ENCODE assay signal across 28 mouse cellular contexts in the genomic region with DNA sequence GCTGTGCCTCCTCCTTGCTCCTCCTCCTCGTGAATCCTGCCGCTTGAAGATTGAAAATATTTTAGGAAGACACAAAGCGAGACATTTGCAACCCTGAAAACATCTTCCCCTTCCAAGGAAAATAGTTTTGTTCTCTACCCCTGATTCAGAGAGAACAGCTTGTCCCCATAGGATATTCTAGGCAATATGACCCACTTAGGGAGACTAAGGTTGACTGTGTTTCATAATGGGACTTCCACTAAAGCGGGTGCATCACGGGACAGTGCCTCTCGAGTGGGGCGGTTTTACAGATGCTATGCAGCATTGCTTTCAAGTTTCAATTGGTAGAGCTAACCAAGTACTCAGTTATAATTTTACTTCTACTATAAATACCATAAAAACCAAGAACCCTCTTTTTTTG. TPM values are rescaled to one million over a fixed set of nuclear protein-coding genes. Genes with fewer than 3 reads are reported as not detected.
DNase-seq lines count a peak whose midpoint lies in the region; ATAC-seq lines count a peak whose summit lies in the region.
"Had no signal": no experiment of that assay in that cellular context is flagged by ENCODE, and none has a peak within 500 bp of the region (broad histone marks: within the 10 kb centered on the region; RNA-seq: fewer than 3 reads in every experiment).

No protein-coding gene starts in this region.

- intact Hi-C loops in left cerebral cortex, postnatal 4 days (cut with DNase I), result no loop called here
- intact Hi-C loops in left cerebral cortex, postnatal 14 days (cut with DNase I), result loop anchor here (10.0 kb wide), 1 partner anchor 209 kb away; the partner anchor contains the start of gene Add3

- DNase-seq in frontal cortex, postnatal 25 days (ENCODE audit: low spot score in 2 of 2), result no peak
- DNase-seq in left cerebral cortex, adult 11 months (ENCODE audit: low spot score), result peak; percentile 59
- DNase-seq in left cerebral cortex, postnatal 4 days, result no peak
- DNase-seq in left cerebral cortex, postnatal 14 days (ENCODE audit: low spot score in 2 of 2), result peak; percentile 55 to 79
- peak; percentile 83 for DNase-seq in telencephalon, adult 2 months (ENCODE audit: low read depth, low spot score)
- no peak for DNase-seq in urinary bladder, postnatal 36 days (ENCODE audit: low spot score in 2 of 2)
- DNase-seq: adrenal gland, postnatal 25 days; B cell, adult 2 months; cerebellum, postnatal 36 days; gastrocnemius, postnatal 14 days; heart, postnatal 36 days; kidney, adult 8-10 months; kidney, postnatal 4 days; layer of hippocampus, adult 9-11 months; lung, postnatal 4 days; right cerebral cortex, postnatal 25 days; spleen, adult 18-20 months; thymus, adult 18-20 months; thymus, postnatal 36 days had no signal

- peak; percentile 84 for ATAC-seq in frontal cortex, adult (ENCODE audit: low TSS enrichment)
- ATAC-seq: forebrain, embryonic 13.5 days; hindbrain, postnatal 0 days; intestine, embryonic 15.5 days had no signal

RNA-seq across cellular contexts. Expression of gene Gm10197, which starts 17.7 kb away (rescaled TPM):
- not detected for total RNA-seq in left cerebral cortex, postnatal 4 days (2021)
- not detected for total RNA-seq in left cerebral cortex, postnatal 14 days (2021)
- total RNA-seq: adrenal gland, adult 18-20 months; adrenal gland, postnatal 25 days; gastrocnemius, postnatal 14 days; granulocyte monocyte progenitor cell, adult 5-6 weeks; heart, postnatal 36 days; hindbrain, postnatal 0 days; left cerebral cortex, adult 8-10 months; liver, adult 2 months; midbrain, postnatal 0 days had no signal

RNA-seq across cellular contexts. Expression of gene Smndc1, which starts 36.5 kb away (rescaled TPM):
- 10 to 100 TPM; 38.6 to 45.1 TPM for total RNA-seq in left cerebral cortex, postnatal 4 days (2021)
- 10 to 100 TPM; 35.3 to 36.2 TPM for total RNA-seq in left cerebral cortex, postnatal 14 days (2021)

RNA-seq across cellular contexts. Expression of gene Mxi1, which starts 43.5 kb away (rescaled TPM):
- 10 to 100 TPM; 32.5 to 34.7 TPM for total RNA-seq in left cerebral cortex, postnatal 4 days (2021)
- 10 to 100 TPM; 80.7 to 83.7 TPM for total RNA-seq in left cerebral cortex, postnatal 14 days (2021)

Comparison
In these comparisons a context has a peak if more than half of its experiments do, and no peak if none do; other contexts are left out.
1. DNase-seq: peak in left cerebral cortex, adult 11 months (single experiment), left cerebral cortex, postnatal 14 days (2 of 2) and telencephalon, adult 2 months (single experiment); none in frontal cortex, postnatal 25 days (0 of 2), left cerebral cortex, postnatal 4 days (single experiment) and urinary bladder, postnatal 36 days (0 of 2).